Mouse (Mus musculus) duodenum, adult 2 months (tissue): ENCODE data around the gene Uqcc2. TPM values are rescaled to one million over a fixed set of nuclear protein-coding genes. Genes with fewer than 3 reads are reported as not detected.

Experiments
- polyA plus RNA-seq: library from polyadenylated mRNA; depleted of rRNA; stranded (reverse); fragments of >200 nt; gene quantifications from 2 replicates; pipeline ENCODE4 v1.2.3, GENCODE M21; 2012; ENCODE audit warnings: low replicate concordance; rRNA removed

The Uqcc2 gene
- 63.1 and 115 TPM in 2 replicates for polyA plus RNA-seq

GRCm38 (mm10) chr17:27133551-27134141, at the start of gene Uqcc2:
Uqcc2 (minus strand) TSS chr17:27133916.

GRCm38 (mm10) chr17:27167545-27167944, 33.8 kb upstream of the Uqcc2 start, which contains the start of gene Ip6k3:
Ip6k3 (minus strand) TSS chr17:27167795.

Other genes starting within 250 kb of the Uqcc2 start
- 3.5 and 4.5 TPM in 2 replicates for gene Kifc5b, start 216.8 kb downstream of the Uqcc2 start, polyA plus RNA-seq
- 83.9 and 132 TPM in 2 replicates for gene Phf1, start 200.9 kb downstream of the Uqcc2 start, polyA plus RNA-seq
- 239 and 257 TPM in 2 replicates for gene Cuta, start 194.3 kb downstream of the Uqcc2 start, polyA plus RNA-seq
- gene Syngap1, start 192.7 kb downstream of the Uqcc2 start, polyA plus RNA-seq: 9.3 and 11.2 TPM in 2 replicates
- gene Zbtb9, start 160.7 kb downstream of the Uqcc2 start, polyA plus RNA-seq: 6.3 and 10.8 TPM in 2 replicates
- 196 and 361 TPM in 2 replicates for gene Bak1, start 104.9 kb downstream of the Uqcc2 start, polyA plus RNA-seq
- 37.1 and 51.3 TPM in 2 replicates for gene Itpr3, start 76.6 kb downstream of the Uqcc2 start, polyA plus RNA-seq
- 0.04 and 0.05 TPM in 2 replicates for gene Ip6k3, start 33.9 kb upstream of the Uqcc2 start, polyA plus RNA-seq
- gene Lemd2, start 70.6 kb upstream of the Uqcc2 start, polyA plus RNA-seq: 60.0 and 89.1 TPM in 2 replicates